Comparison of ENCODE assay signal across 9 mouse cellular contexts in genomic region chr15:25761800-25762211, GRCm38 (mm10).
DNase-seq lines count a peak whose midpoint lies in the region; ATAC-seq lines count a peak whose summit lies in the region.
"Had no signal": no experiment of that assay in that cellular context is flagged by ENCODE, and none has a peak within 500 bp of the region (broad histone marks: within the 10 kb centered on the region; RNA-seq: fewer than 3 reads in every experiment).

No protein-coding gene starts in this region.

- H3K4me1 ChIP-seq in embryonic facial prominence, embryonic 15.5 days: peaks cover 56% of the 10 kb centered on the region
- peaks cover 78% of the 10 kb centered on the region for H3K4me1 ChIP-seq in midbrain, embryonic 11.5 days (ENCODE audit: control insufficient read depth, insufficient read depth, low read length)

- peak; percentile 41 for ATAC-seq in embryonic facial prominence, embryonic 15.5 days (ENCODE audit: insufficient number of reproducible peaks, low FRiP score, low TSS enrichment, low read depth)
- ATAC-seq in midbrain, embryonic 11.5 days (ENCODE audit: low FRiP score): peak; percentile 88
- ATAC-seq in erythroid progenitor cell, adult 5-6 weeks (replicated peaks; ENCODE audit: low FRiP score, poor library complexity, severe bottlenecking): no peak

- H3K4me2 ChIP-seq in embryonic facial prominence, embryonic 15.5 days (replicated peaks): no peak overlapping the region
- H3K4me2 ChIP-seq in midbrain, embryonic 11.5 days: peak overlapping the region; percentile 43
- H3K4me2 ChIP-seq: liver, embryonic 13.5 days had no signal

- no peak overlapping the region for H3K4me3 ChIP-seq in embryonic facial prominence, embryonic 15.5 days (replicated peaks)
- peak overlapping the region; percentile 17; the same call in 1 of the 2 replicates for H3K4me3 ChIP-seq in midbrain, embryonic 11.5 days (ENCODE audit: low read depth, low read length)
- H3K4me3 ChIP-seq: heart, adult 2 months; liver, embryonic 13.5 days had no signal

- WGBS in embryonic facial prominence, embryonic 15.5 days: 22% methylated on average over 8 of the region's 8 CpGs
- WGBS in midbrain, embryonic 11.5 days: 8% methylated on average over 8 of the region's 8 CpGs

- no peaks in the 10 kb centered on the region for H3K9me3 ChIP-seq in embryonic facial prominence, embryonic 15.5 days (replicated peaks)
- H3K9me3 ChIP-seq in midbrain, embryonic 11.5 days (ENCODE audit: control insufficient read depth, low read length): no peaks in the 10 kb centered on the region
- H3K9me3 ChIP-seq: liver, embryonic 13.5 days had no signal

- H3K27ac ChIP-seq in embryonic facial prominence, embryonic 15.5 days (replicated peaks): peak overlapping the region; percentile 58
- H3K27ac ChIP-seq in midbrain, embryonic 11.5 days (ENCODE audit: low read depth, low read length): peak overlapping the region; percentile 93
- H3K27ac ChIP-seq: heart, adult 2 months; liver, embryonic 13.5 days had no signal

- H3K36me3 ChIP-seq in embryonic facial prominence, embryonic 15.5 days: 0 out of 2 replicates have a peak, but pooled peaks cover 5% of the 10 kb centered on the region
- H3K36me3 ChIP-seq in midbrain, embryonic 11.5 days (ENCODE audit: control insufficient read depth, insufficient read depth, low read length): no peaks in the 10 kb centered on the region

- peak; percentile 47 for DNase-seq in right cerebral cortex, adult 18-20 months
- no peak for DNase-seq in right cerebral cortex, postnatal 4 days
- peak; percentile 95 for DNase-seq in midbrain, embryonic 11.5 days (ENCODE audit: low spot score, missing footprints)
- DNase-seq in lung, postnatal 4 days: no peak
- no peak for DNase-seq in urinary bladder, postnatal 36 days (ENCODE audit: low spot score in 2 of 2)
- DNase-seq: heart, adult 2 months; liver, embryonic 13.5 days had no signal

- no peaks in the 10 kb centered on the region for H3K27me3 ChIP-seq in embryonic facial prominence, embryonic 15.5 days
- H3K27me3 ChIP-seq in midbrain, embryonic 11.5 days (ENCODE audit: control insufficient read depth, insufficient read depth, low read length): no peaks in the 10 kb centered on the region
- H3K27me3 ChIP-seq: liver, embryonic 13.5 days had no signal

- no peak overlapping the region for H3K9ac ChIP-seq in embryonic facial prominence, embryonic 15.5 days
- peak overlapping the region; percentile 46 for H3K9ac ChIP-seq in midbrain, embryonic 11.5 days (ENCODE audit: low read length)
- H3K9ac ChIP-seq: liver, embryonic 13.5 days had no signal

Comparison
In these comparisons a context has a peak if more than half of its experiments do, and no peak if none do; other contexts are left out.
1. DNase-seq: peak in right cerebral cortex, adult 18-20 months (single experiment) and midbrain, embryonic 11.5 days (single experiment); none in right cerebral cortex, postnatal 4 days (single experiment), lung, postnatal 4 days (0 of 2) and urinary bladder, postnatal 36 days (0 of 2).